Mouse (Mus musculus): ENCODE measurements around the gene Adam17. TPM values are rescaled to one million over a fixed set of nuclear protein-coding genes. Genes with fewer than 3 reads are reported as not detected.

Adam17 gene
- polyA plus RNA-seq, 1 experiment from 2014 or later, result 23.0 TPM

GRCm38 (mm10) chr12:21298856-21299255 is 74.6 kb downstream of the Adam17 start:
- Histone ChIP-seq H3K4me3 (replicated peaks) (no peak overlapping the region), H3K9me3 (no peaks in the 10 kb centered on the region), H3K4me1 (replicated peaks) (no peaks in the 10 kb centered on the region), H3K27ac (no peak overlapping the region), H3K36me3 (peaks cover 90% of the 10 kb centered on the region), H3K4me2 (replicated peaks) (no peak overlapping the region), H3K27me3 (no peaks in the 10 kb centered on the region), H3K9ac (replicated peaks) (no peak overlapping the region)
- 97% methylated on average over 11 of the region's 11 CpGs for WGBS
- no peak for ATAC-seq

GRCm38 (mm10) chr12:21289651-21290050 is 83.8 kb downstream of the Adam17 start:
- 91% methylated on average over 6 of the region's 6 CpGs for WGBS
- no peaks in the 10 kb centered on the region for H3K27me3 ChIP-seq
- no peak overlapping the region for H3K27ac ChIP-seq
- peaks cover 50% of the 10 kb centered on the region for H3K36me3 ChIP-seq
- H3K9me3 ChIP-seq, result no peaks in the 10 kb centered on the region
- no peak overlapping the region for H3K9ac ChIP-seq (replicated peaks)
- no peak overlapping the region for H3K4me2 ChIP-seq (replicated peaks)
- peaks cover 28% of the 10 kb centered on the region for H3K4me1 ChIP-seq (replicated peaks)
- no peak for ATAC-seq
- H3K4me3 ChIP-seq (replicated peaks), result no peak overlapping the region

GRCm38 (mm10) chr12:21288716-21289395 is 84.6 kb downstream of the Adam17 start:
- no peak for ATAC-seq
- no peak overlapping the region for H3K4me2 ChIP-seq (replicated peaks)
- peaks cover 43% of the 10 kb centered on the region for H3K36me3 ChIP-seq
- no peaks in the 10 kb centered on the region for H3K9me3 ChIP-seq
- H3K27me3 ChIP-seq, result no peaks in the 10 kb centered on the region
- no peak overlapping the region for H3K4me3 ChIP-seq (replicated peaks)
- no peak overlapping the region for H3K27ac ChIP-seq
- no peak overlapping the region for H3K9ac ChIP-seq (replicated peaks)
- WGBS, result 96% methylated on average over 3 of the region's 3 CpGs
- peaks cover 30% of the 10 kb centered on the region for H3K4me1 ChIP-seq (replicated peaks)

- peak; percentile 38; the same call in 1 of the 2 replicates for ATAC-seq
- peak overlapping the region; percentile 71 for H3K4me3 ChIP-seq (replicated peaks)
- no peaks in the 10 kb centered on the region for H3K27me3 ChIP-seq
- H3K9ac ChIP-seq (replicated peaks), result peak overlapping the region; percentile 82
- H3K4me2 ChIP-seq (replicated peaks), result peak overlapping the region; percentile 78
- H3K36me3 ChIP-seq, result peaks cover 24% of the 10 kb centered on the region
- H3K9me3 ChIP-seq, result no peaks in the 10 kb centered on the region
- peaks cover 30% of the 10 kb centered on the region for H3K4me1 ChIP-seq (replicated peaks)
- H3K27ac ChIP-seq, result peak overlapping the region; percentile 90
- 37% methylated on average over 18 of the region's 18 CpGs for WGBS
Observed at GRCm38 (mm10) chr12:21286712-21287650, 86.5 kb downstream of the Adam17 start.

- peaks cover 30% of the 10 kb centered on the region for H3K4me1 ChIP-seq (replicated peaks)
- WGBS, result under 1% methylated on average over 28 of the region's 28 CpGs
Observed at GRCm38 (mm10) chr12:21286243-21286622, 87.2 kb downstream of the Adam17 start, which contains the start of gene Itgb1bp1. Gene Itgb1bp1, minus strand, starts transcription at chr12:21286284.

GRCm38 (mm10) chr12:21285508-21286242 is 87.8 kb downstream of the Adam17 start:
- peak; percentile 15 for ATAC-seq

More at GRCm38 (mm10) chr12:21286243-21286622, 87.2 kb downstream of the Adam17 start, which contains the start of gene Itgb1bp1:
- peak within 1 kb of the TSS; percentile 82 for H3K9ac ChIP-seq (replicated peaks)
- H3K9me3 ChIP-seq, result no peaks in the 10 kb centered on the region
- ATAC-seq, result peak; percentile 96
- no peaks in the 10 kb centered on the region for H3K27me3 ChIP-seq
- peak within 1 kb of the TSS; percentile 90 for H3K27ac ChIP-seq
- peak within 1 kb of the TSS; percentile 78 for H3K4me2 ChIP-seq (replicated peaks)
- peak within 1 kb of the TSS; percentile 71 for H3K4me3 ChIP-seq (replicated peaks)
- peaks cover 16% of the 10 kb centered on the region for H3K36me3 ChIP-seq

GRCm38 (mm10) chr12:21284761-21285441 is 88.5 kb downstream of the Adam17 start, which contains the start of gene Cpsf3:
Gene Cpsf3, plus strand, starts transcription at chr12:21285391.
- peak within 1 kb of the TSS; percentile 82 for H3K9ac ChIP-seq (replicated peaks)
- peak within 1 kb of the TSS; percentile 90 for H3K27ac ChIP-seq
- H3K4me3 ChIP-seq (replicated peaks), result peak within 1 kb of the TSS; percentile 71
- H3K9me3 ChIP-seq, result no peaks in the 10 kb centered on the region
- 0 out of 2 replicates have a peak, but pooled peaks cover 3% of the 10 kb centered on the region for H3K36me3 ChIP-seq
- H3K4me1 ChIP-seq (replicated peaks), result peaks cover 30% of the 10 kb centered on the region
- WGBS, result 57% methylated on average over 11 of the region's 11 CpGs
- no peak for ATAC-seq
- H3K4me2 ChIP-seq (replicated peaks), result peak within 1 kb of the TSS; percentile 78
- H3K27me3 ChIP-seq, result no peaks in the 10 kb centered on the region

More at GRCm38 (mm10) chr12:21285508-21286242, 87.8 kb downstream of the Adam17 start:
- H3K9me3 ChIP-seq, result no peaks in the 10 kb centered on the region
- peak overlapping the region; percentile 78 for H3K9ac ChIP-seq (replicated peaks)
- H3K4me1 ChIP-seq (replicated peaks), result peaks cover 30% of the 10 kb centered on the region
- H3K4me3 ChIP-seq (replicated peaks), result peak overlapping the region; percentile 71
- H3K4me2 ChIP-seq (replicated peaks), result peak overlapping the region; percentile 69
- no peaks in the 10 kb centered on the region for H3K27me3 ChIP-seq
- under 1% methylated on average over 47 of the region's 47 CpGs for WGBS
- peaks cover 11% of the 10 kb centered on the region; the same call in 1 of the 2 replicates for H3K36me3 ChIP-seq
- peak overlapping the region; percentile 83 for H3K27ac ChIP-seq

GRCm38 (mm10) chr12:21277352-21277864 is 96.0 kb downstream of the Adam17 start:
- H3K4me3 ChIP-seq (replicated peaks), result no peak overlapping the region
- 78% methylated on average over 1 of the region's 1 CpGs for WGBS

GRCm38 (mm10) chr12:21274446-21274845 is 99.0 kb downstream of the Adam17 start:
- Histone ChIP-seq H3K27ac (no peak overlapping the region), H3K4me1 (replicated peaks) (no peaks in the 10 kb centered on the region), H3K9ac (replicated peaks) (no peak overlapping the region), H3K9me3 (no peaks in the 10 kb centered on the region), H3K4me3 (replicated peaks) (no peak overlapping the region), H3K27me3 (no peaks in the 10 kb centered on the region), H3K36me3 (peaks cover 31% of the 10 kb centered on the region), H3K4me2 (replicated peaks) (no peak overlapping the region)
- ATAC-seq, result no peak
- WGBS, result 82% methylated on average over 7 of the region's 7 CpGs

More at GRCm38 (mm10) chr12:21277352-21277864, 96.0 kb downstream of the Adam17 start:
- no peaks in the 10 kb centered on the region for H3K4me1 ChIP-seq (replicated peaks)
- peaks cover 8% of the 10 kb centered on the region; the same call in 1 of the 2 replicates for H3K36me3 ChIP-seq
- H3K4me2 ChIP-seq (replicated peaks), result no peak overlapping the region
- ATAC-seq, result no peak
- H3K9me3 ChIP-seq, result no peaks in the 10 kb centered on the region
- no peak overlapping the region for H3K27ac ChIP-seq
- H3K27me3 ChIP-seq, result no peaks in the 10 kb centered on the region
- no peak overlapping the region for H3K9ac ChIP-seq (replicated peaks)

Measured in midbrain, embryonic 13.5 days (tissue).